Mouse (Mus musculus) layer of hippocampus, adult 6 months (tissue): ENCODE data around the gene Dnmbp. TPM values are rescaled to one million over a fixed set of nuclear protein-coding genes. Genes with fewer than 3 reads are reported as not detected.

Source experiments
- long read RNA-seq, 2 experiments: library from polyadenylated mRNA; unstranded; transcript quantifications; one replicate each; pipeline ENCODE4 v2.0.0; 2019 to 2020
- polyA plus RNA-seq: library from polyadenylated mRNA; unstranded; fragments of <200 nt; fragmentation: Nextera tagmentation; gene quantifications from 2 replicates; pipeline ENCODE4 v1.2.3, GENCODE M21; 2021

The Dnmbp gene
- polyA plus RNA-seq: 2.1 and 2.7 TPM in 2 replicates
- long read RNA-seq, experiment 1, partial matches to known transcripts: 2 of 2 reads
- long read RNA-seq, experiment 1, other reads (novel, unspliced or antisense): 0 of 2 reads
- long read RNA-seq, experiment 2, partial matches to known transcripts: 3 of 9 reads
- long read RNA-seq, experiment 2, other reads (novel, unspliced or antisense): 6 of 9 reads

DNA sequence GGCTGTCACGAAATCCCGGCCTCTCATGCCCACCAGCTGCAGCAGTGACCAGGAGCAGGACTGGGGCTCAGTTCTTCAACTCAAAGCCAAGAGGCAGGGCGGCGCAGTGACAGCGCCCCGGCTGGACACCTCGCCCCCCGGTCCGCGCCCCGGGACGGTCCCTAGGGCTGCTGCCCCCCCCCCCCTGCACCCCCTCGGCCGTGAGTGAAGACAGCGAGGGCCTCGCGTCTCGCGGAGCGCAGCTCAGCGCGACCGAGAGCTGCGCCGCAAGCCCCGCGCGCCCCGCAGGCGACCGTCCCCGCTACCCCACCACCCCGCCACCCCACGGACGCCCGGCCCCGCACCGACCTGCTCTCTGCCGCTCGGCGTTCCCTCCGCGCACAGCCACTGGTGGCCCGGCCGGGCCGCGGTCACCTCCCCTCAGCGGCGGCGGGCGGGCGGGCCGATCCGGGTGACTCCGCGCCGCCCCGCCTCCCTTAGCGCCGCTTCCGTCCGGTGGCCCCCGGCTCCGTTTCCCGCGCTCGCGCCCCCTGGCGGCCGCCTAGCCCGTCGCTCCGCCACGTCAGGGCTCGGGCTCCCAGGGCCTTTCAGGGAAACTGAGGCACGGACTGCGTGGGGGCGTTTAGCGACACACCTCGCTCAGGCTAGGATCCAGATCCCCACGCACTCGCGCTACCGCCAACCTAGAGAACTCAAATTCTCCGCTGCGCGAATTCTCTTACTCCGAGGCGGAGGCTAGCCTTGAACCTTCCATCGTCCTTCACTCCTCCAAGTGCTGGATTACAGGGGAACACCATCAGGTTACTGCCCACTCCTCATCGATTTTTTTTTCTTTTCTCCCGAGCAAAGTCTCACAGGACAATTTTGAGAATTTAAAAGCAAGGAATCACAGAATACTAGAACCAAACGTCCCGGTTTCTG is at the start of gene Dnmbp:
Gene Dnmbp, minus strand, starts transcription at position 423 of the 921 bp plus-strand sequence.

GRCm38 (mm10) chr19:43986069-43986794 is 46.2 kb upstream of the Dnmbp start, which contains the start of gene Cpn1:
TSS of gene Cpn1 (minus strand) at chr19:43986556.

Other genes starting within 250 kb of the Dnmbp start
- gene Cutc, start 187.2 kb downstream of the Dnmbp start, polyA plus RNA-seq: 11.2 and 12.1 TPM in 2 replicates
- gene Cox15, start 187.2 kb downstream of the Dnmbp start, polyA plus RNA-seq: 2.9 and 5.7 TPM in 2 replicates
- 0.01 TPM in 1 of 2 replicates, not detected in the other for gene Abcc2, start 158.0 kb downstream of the Dnmbp start, polyA plus RNA-seq
- 0.98 and 1.9 TPM in 2 replicates for gene Cpn1, start 46.4 kb upstream of the Dnmbp start, polyA plus RNA-seq
- not detected in 2 replicates for gene Cyp2c23, start 89.0 kb upstream of the Dnmbp start, polyA plus RNA-seq
- 5.7 and 6.4 TPM in 2 replicates for gene Erlin1, start 129.6 kb upstream of the Dnmbp start, polyA plus RNA-seq
- 2.6 and 4.0 TPM in 2 replicates for gene Chuk, start 167.3 kb upstream of the Dnmbp start, polyA plus RNA-seq
- 19.2 and 20.2 TPM in 2 replicates for gene Cwf19l1, start 195.7 kb upstream of the Dnmbp start, polyA plus RNA-seq
- 75.2 and 77.5 TPM in 2 replicates for gene Bloc1s2, start 206.3 kb upstream of the Dnmbp start, polyA plus RNA-seq